In the genomic region with DNA sequence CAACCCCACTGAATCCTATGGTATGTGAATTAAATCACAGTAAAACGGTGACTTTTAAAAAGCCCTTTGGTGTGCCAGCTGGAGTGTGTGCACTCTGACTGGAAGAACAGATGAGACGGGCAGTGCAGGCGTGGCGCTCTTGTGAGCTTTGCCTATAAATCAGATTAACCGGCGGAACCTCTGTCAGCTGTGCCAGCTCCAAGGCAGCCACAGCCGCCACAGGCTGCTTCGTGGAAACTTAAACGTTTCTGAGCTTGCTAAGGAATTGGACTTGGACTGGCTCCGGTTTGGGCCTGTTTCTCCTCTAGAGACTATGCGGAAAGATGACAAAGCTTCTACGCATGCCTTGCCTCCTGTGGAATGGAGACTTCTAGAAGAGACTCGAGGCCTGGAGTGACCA, we compare ENCODE assay signal across 14 mouse cellular contexts.
DNase-seq lines count a peak whose midpoint lies in the region; ATAC-seq and TF ChIP-seq lines count a peak whose summit lies in the region.
"Had no signal": no experiment of that assay in that cellular context is flagged by ENCODE, and none has a peak within 500 bp of the region (broad histone marks: within the 10 kb centered on the region; RNA-seq: fewer than 3 reads in every experiment).

No protein-coding gene starts in this region.

- H3K4me1 ChIP-seq in kidney, adult 2 months (ENCODE audit: control insufficient read depth, insufficient read depth, low read length): no peaks in the 10 kb centered on the region
- H3K4me1 ChIP-seq in neural tube, embryonic 11.5 days (ENCODE audit: control insufficient read depth, insufficient read depth, low read length): peaks cover 20% of the 10 kb centered on the region

- H3K27me3 ChIP-seq in kidney, adult 2 months (replicated peaks; ENCODE audit: control insufficient read depth, insufficient read depth, low read length): no peaks in the 10 kb centered on the region
- H3K27me3 ChIP-seq in neural tube, embryonic 11.5 days (ENCODE audit: control insufficient read depth, insufficient read depth, low read length): no peaks in the 10 kb centered on the region

- no peak overlapping the region for H3K27ac ChIP-seq in kidney, adult 2 months (ENCODE audit: insufficient read depth, low read depth, low read length)
- no peak overlapping the region for H3K27ac ChIP-seq in neural tube, embryonic 11.5 days (ENCODE audit: low read depth, low read length)
- H3K27ac ChIP-seq: forebrain, embryonic 10.5 days had no signal

- peak; percentile 64 for ATAC-seq in neural tube, embryonic 11.5 days (ENCODE audit: insufficient read depth, low FRiP score, low TSS enrichment)

- H3K9me3 ChIP-seq in neural tube, embryonic 11.5 days (ENCODE audit: control insufficient read depth, low read length): no peaks in the 10 kb centered on the region
- H3K9me3 ChIP-seq: forebrain, embryonic 10.5 days had no signal

- no peaks in the 10 kb centered on the region for H3K36me3 ChIP-seq in kidney, adult 2 months (ENCODE audit: control insufficient read depth, insufficient read depth, low read length)
- no peaks in the 10 kb centered on the region for H3K36me3 ChIP-seq in neural tube, embryonic 11.5 days (ENCODE audit: control insufficient read depth, insufficient read depth, low read length)
- H3K36me3 ChIP-seq: forebrain, embryonic 10.5 days had no signal

- H3K9ac ChIP-seq in neural tube, embryonic 11.5 days (ENCODE audit: low read length): no peak overlapping the region

- no peak for TF ChIP-seq CTCF in kidney, adult 2 months (conservative IDR thresholded peaks at IDR 0.05; ENCODE audit: insufficient read depth, insufficient read length, low read depth, low read length)
- no peak for TF ChIP-seq CTCF in brain, embryonic 14.5 days (IDR thresholded peaks at IDR 0.05; ENCODE audit: borderline replicate concordance, extremely low read depth, insufficient read depth, insufficient read length)

- no peak overlapping the region for H3K4me3 ChIP-seq in kidney, adult 2 months (ENCODE audit: insufficient read depth, low read depth, low read length)
- H3K4me3 ChIP-seq in neural tube, embryonic 11.5 days (ENCODE audit: low read depth, low read length): no peak overlapping the region
- H3K4me3 ChIP-seq: forebrain, embryonic 10.5 days had no signal

- no peak for TF ChIP-seq POLR2A in kidney, adult 2 months (IDR thresholded peaks at IDR 0.05; ENCODE audit: low read depth, low read length)
- TF ChIP-seq POLR2A in brain, embryonic 14.5 days (IDR thresholded peaks at IDR 0.05; ENCODE audit: borderline replicate concordance, extremely low read depth, insufficient read depth, insufficient read length, poor library complexity, severe bottlenecking): no peak

- no peak overlapping the region for H3K4me2 ChIP-seq in neural tube, embryonic 11.5 days (ENCODE audit: low read depth)

- 48% methylated on average over 13 of the region's 13 CpGs for WGBS in kidney, adult 2 months
- 43% methylated on average over 13 of the region's 13 CpGs for WGBS in neural tube, embryonic 11.5 days

- DNase-seq in kidney, adult 2 months: peak; percentile 30
- no peak for DNase-seq in kidney, postnatal 36 days
- DNase-seq in adrenal gland, postnatal 10 days: peak; percentile 58
- DNase-seq in brain, embryonic 14.5 days (ENCODE audit: low read depth): peak; percentile 81
- DNase-seq in neural tube, embryonic 11.5 days (ENCODE audit: low spot score): peak; percentile 67
- no peak for DNase-seq in gastrocnemius, postnatal 25 days
- DNase-seq in heart, adult 8-10 months (ENCODE audit: low spot score): no peak
- DNase-seq: cerebellum, postnatal 36 days; heart, adult 11 months; heart, postnatal 14 days; kidney, adult 11 months; left cerebral cortex, postnatal 4 days; lung, adult 18-20 months had no signal

Comparison
In these comparisons a context has a peak if more than half of its experiments do, and no peak if none do; other contexts are left out.
1. DNase-seq: peak in kidney, adult 2 months (single experiment), adrenal gland, postnatal 10 days (single experiment), brain, embryonic 14.5 days (single experiment) and neural tube, embryonic 11.5 days (single experiment); none in kidney, postnatal 36 days (0 of 2), gastrocnemius, postnatal 25 days (single experiment) and heart, adult 8-10 months (single experiment).